Mouse (Mus musculus) liver, embryonic 15.5 days (tissue): ENCODE results near the gene Ptger2. TPM values are rescaled to one million over a fixed set of nuclear protein-coding genes. Genes with fewer than 3 reads are reported as not detected.

Experiments
- ATAC-seq: fragments of 200-750 bp; cut with Nextera tagmentation; 2 replicates; pipeline ENCODE4 v1.8.0; 2017; ENCODE audit warnings: moderate number of reproducible peaks, mild to moderate bottlenecking, moderate library complexity; ENCODE audit not compliant: insufficient read depth
- H3K27ac ChIP-seq: fragments of 300-500 bp; sonication (generic); replicated peaks from 2 replicates; pipeline ENCODE4 v1.5.1; 2015; ENCODE audit warnings: mild to moderate bottlenecking, inconsistent platforms
- H3K27me3 ChIP-seq: fragments of 300-500 bp; sonication (generic); 2 replicates; pipeline ENCODE4 v1.6.1; 2015; ENCODE audit warnings: mild to moderate bottlenecking, inconsistent platforms
- H3K36me3 ChIP-seq: fragments of 300-500 bp; sonication (generic); replicated peaks from 2 replicates; pipeline ENCODE4 v1.6.1; 2015; ENCODE audit warnings: moderate library complexity, mild to moderate bottlenecking, inconsistent platforms
- H3K4me1 ChIP-seq: fragments of 300-500 bp; sonication (generic); replicated peaks from 2 replicates; pipeline ENCODE4 v1.6.1; 2015; ENCODE audit warnings: inconsistent platforms
- H3K4me2 ChIP-seq: fragments of 300-500 bp; sonication (generic); 2 replicates; pipeline ENCODE4 v1.6.1; 2015; ENCODE audit warnings: moderate library complexity, mild to moderate bottlenecking, inconsistent platforms
- H3K4me3 ChIP-seq: fragments of 300-500 bp; sonication (generic); replicated peaks from 2 replicates; pipeline ENCODE4 v1.5.1; 2015; ENCODE audit warnings: mild to moderate bottlenecking, inconsistent platforms
- H3K9ac ChIP-seq: fragments of 300-500 bp; sonication (generic); 2 replicates; pipeline ENCODE4 v1.6.1; 2015; ENCODE audit warnings: moderate library complexity, mild to moderate bottlenecking, inconsistent platforms
- H3K9me3 ChIP-seq: fragments of 300-500 bp; sonication (generic); replicated peaks from 2 replicates; pipeline ENCODE4 v1.6.1; 2016; ENCODE audit warnings: inconsistent platforms
- WGBS: fragments of 180-500 bp; shearing (Covaris S2); methylation state at CpG from one replicate; pipeline ENCODE4 v1.1.7; 2015; ENCODE audit warnings: mixed read lengths; ENCODE audit not compliant: insufficient replicate concordance; 5-methylcytosine and 5-hydroxymethylcytosine counted together
- microRNA counts: library from miRNA; unstranded; fragments of <30 nt; microRNA quantifications from one replicate; lab custom pipeline; 2016
- microRNA-seq: library from miRNA; unstranded; fragments of <30 nt; microRNA quantifications from one replicate; pipeline ENCODE4, GENCODE M21; 2016
- polyA plus RNA-seq: library from polyadenylated mRNA; unstranded; fragments of >200 nt; fragmentation: Nextera tagmentation; extraction: Ambion mirVana; gene quantifications from 2 replicates; pipeline ENCODE4 v1.2.1, GENCODE M21; 2015

The Ptger2 gene
- polyA plus RNA-seq, 1 experiment from 2014 or later: 0.70 TPM

GRCm38 (mm10) chr14:45049689-45050418 is 61.9 kb downstream of the Ptger2 start:
- WGBS: 17% methylated on average over 7 of the region's 7 CpGs
- peak; percentile 56 for ATAC-seq
- H3K9ac ChIP-seq: no peak overlapping the region
- H3K36me3 ChIP-seq: no peaks in the 10 kb centered on the region
- H3K4me1 ChIP-seq: 0 out of 2 replicates have a peak, but pooled peaks cover 3% of the 10 kb centered on the region
- H3K27ac ChIP-seq: peak overlapping the region; percentile 73
- no peaks in the 10 kb centered on the region for H3K9me3 ChIP-seq
- no peaks in the 10 kb centered on the region for H3K27me3 ChIP-seq
- H3K4me3 ChIP-seq: no peak overlapping the region
- no peak overlapping the region for H3K4me2 ChIP-seq

DNA sequence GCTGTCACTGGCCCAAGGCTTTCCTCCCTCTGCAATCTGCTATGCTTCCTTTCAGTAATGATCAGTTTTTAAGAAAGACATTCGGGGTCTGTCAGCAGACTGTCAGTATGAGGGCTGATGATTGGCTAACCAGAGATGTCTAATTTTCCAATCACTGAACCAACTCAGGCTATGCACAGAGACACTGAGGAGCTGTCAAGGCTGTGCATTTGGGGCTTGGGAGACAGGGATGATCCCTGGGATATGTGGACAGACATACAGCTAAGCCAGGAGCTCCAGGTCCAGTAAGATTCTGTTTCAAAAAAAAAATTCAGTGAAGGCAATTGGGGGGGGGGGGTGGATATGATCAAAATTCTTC is 62.4 kb downstream of the Ptger2 start:
- no peak overlapping the region for H3K9ac ChIP-seq
- H3K9me3 ChIP-seq: no peaks in the 10 kb centered on the region
- 0 out of 2 replicates have a peak, but pooled peaks cover 3% of the 10 kb centered on the region for H3K4me1 ChIP-seq
- H3K4me2 ChIP-seq: no peak overlapping the region
- 21% methylated on average over 1 of the region's 1 CpGs for WGBS
- ATAC-seq: no peak
- no peaks in the 10 kb centered on the region for H3K36me3 ChIP-seq
- no peak overlapping the region for H3K4me3 ChIP-seq
- H3K27me3 ChIP-seq: no peaks in the 10 kb centered on the region
- peak overlapping the region; percentile 73 for H3K27ac ChIP-seq

DNA sequence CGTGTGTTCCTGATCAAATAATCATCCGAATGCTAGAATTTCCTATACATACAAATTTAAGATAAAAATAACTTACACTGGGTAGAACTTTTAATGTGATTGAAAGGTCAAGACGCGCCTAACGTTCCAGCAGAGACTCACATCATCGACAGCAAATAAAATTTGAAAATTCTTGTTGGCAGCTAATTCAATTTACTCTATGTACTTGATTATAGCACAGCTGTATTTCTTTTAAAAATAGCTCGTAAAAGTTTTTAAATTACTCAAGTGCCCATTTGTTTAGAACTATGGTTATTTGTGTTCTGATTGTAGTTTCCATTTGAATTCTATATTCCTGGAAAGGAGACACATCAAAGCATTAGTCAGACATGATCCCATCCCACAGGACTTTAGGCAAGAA is 63.1 kb downstream of the Ptger2 start:
- no peak overlapping the region for H3K4me2 ChIP-seq
- no peak overlapping the region for H3K4me3 ChIP-seq
- no peaks in the 10 kb centered on the region for H3K9me3 ChIP-seq
- no peak overlapping the region for H3K9ac ChIP-seq
- H3K27ac ChIP-seq: no peak overlapping the region
- 60% methylated on average over 7 of the region's 7 CpGs for WGBS
- H3K4me1 ChIP-seq: 0 out of 2 replicates have a peak, but pooled peaks cover 3% of the 10 kb centered on the region
- H3K36me3 ChIP-seq: no peaks in the 10 kb centered on the region
- no peak for ATAC-seq
- H3K27me3 ChIP-seq: no peaks in the 10 kb centered on the region

MicroRNAs encoded within 50 kb of the gene (microRNA counts, 519-probe panel; counts per million panel counts)
- microRNA mmu-miR-327 (lab: Ali Mortazavi, UCI): not detected

Small RNA genes lying within 50 kb of the gene (microRNA-seq; reads per million reads assigned to microRNA genes)
- gene Mir327: not detected

Other genes with a start within 250 kb of the Ptger2 start
- not detected in 2 replicates for gene Gm8267, start 237.9 kb upstream of the Ptger2 start, polyA plus RNA-seq
- gene Ptgdr, start 128.8 kb upstream of the Ptger2 start, polyA plus RNA-seq: not detected in 2 replicates
- 0.24 and 0.37 TPM in 2 replicates for gene Gpr137c, start 231.5 kb downstream of the Ptger2 start, polyA plus RNA-seq
- 2.2 and 2.3 TPM in 2 replicates for gene Txndc16, start 232.1 kb downstream of the Ptger2 start, polyA plus RNA-seq